Mouse (Mus musculus) testis, adult 2 months (tissue): ENCODE results near the gene Dpp6.

ENCODE experiments used
- CTCF ChIP-seq: fragments of 200-500 bp; IDR thresholded peaks from 2 replicates; pipeline ENCODE4 v1.5.1; 2012; ENCODE audit warnings: low read depth, mild to moderate bottlenecking, inconsistent platforms, low read length, moderate library complexity; ENCODE audit not compliant: control insufficient read depth, insufficient read depth, insufficient replicate concordance
- POLR2A ChIP-seq: fragments of 200-500 bp; IDR thresholded peaks from 2 replicates; pipeline ENCODE4 v1.6.1; 2012; ENCODE audit warnings: low read depth, mild to moderate bottlenecking, inconsistent platforms, low read length, moderate library complexity; ENCODE audit not compliant: control insufficient read depth

DNA sequence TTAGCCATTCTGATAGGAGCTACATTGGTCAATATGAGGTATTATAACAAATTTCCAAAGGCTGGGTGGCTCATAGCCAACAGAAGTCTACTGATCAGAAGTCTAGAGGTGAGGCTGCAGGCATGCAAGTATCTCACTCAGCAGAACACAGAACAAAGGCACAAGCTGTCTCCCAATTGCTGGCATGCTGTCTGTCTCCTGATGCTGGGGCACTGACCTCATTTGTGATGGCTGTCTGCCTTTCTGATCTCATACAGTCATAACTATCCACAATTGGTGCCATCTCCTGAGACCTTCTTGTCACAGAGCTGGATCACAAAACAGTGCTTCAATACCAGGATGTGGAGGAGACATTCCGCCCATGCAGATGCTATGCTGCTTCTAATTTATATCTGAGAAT is 709.9 kb downstream of the Dpp6 start:
- TF ChIP-seq POLR2A (no peak), CTCF (no peak)
